Mouse (Mus musculus) frontal cortex, postnatal 25 days (tissue): ENCODE data around the gene Trim69.
"Not testable (repeated sequence)": the region's sequence is repeated elsewhere in the genome, so short reads cannot be mapped to it uniquely, and the experiment has no call there.

ENCODE experiments used
- DNase-seq, 2 experiments: peaks; one replicate each; pipeline ENCODE4 v3.0.0; 2022; ENCODE audit warnings: low spot score in 2 of 2

The Trim69 gene

DNA sequence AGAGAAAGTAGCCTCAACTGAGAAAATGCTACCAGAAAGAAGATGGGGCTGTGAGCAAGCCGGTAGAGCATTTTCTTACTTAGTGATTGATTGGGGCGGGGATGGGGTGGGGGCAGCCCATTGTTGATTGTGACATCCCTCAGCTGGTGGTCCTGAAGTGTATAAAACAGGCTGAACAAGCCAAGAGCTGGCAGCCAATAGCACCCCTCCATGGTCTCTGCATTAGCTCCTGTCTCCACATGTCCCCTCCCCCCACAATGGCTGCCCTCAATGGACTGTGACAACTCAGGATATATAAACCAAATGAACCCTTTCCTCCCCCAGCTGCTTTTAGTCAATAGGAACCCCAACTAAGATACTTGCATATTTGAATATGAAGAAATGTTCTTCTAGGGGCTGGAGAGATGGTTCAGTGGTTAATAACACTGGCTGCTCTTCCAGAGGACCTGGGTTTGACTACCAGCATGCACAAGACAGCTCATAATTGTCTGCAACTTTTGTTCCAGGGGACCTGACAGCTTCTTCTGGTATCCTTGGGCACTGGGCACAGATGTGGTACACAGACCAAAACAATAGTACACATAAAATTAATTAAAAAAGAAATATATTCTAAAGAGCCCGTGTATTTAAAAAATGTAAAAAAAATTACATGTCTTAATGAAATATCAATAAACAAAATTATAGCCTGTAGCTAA is 50.2 kb downstream of the Trim69 start:
- no peak for DNase-seq

DNA sequence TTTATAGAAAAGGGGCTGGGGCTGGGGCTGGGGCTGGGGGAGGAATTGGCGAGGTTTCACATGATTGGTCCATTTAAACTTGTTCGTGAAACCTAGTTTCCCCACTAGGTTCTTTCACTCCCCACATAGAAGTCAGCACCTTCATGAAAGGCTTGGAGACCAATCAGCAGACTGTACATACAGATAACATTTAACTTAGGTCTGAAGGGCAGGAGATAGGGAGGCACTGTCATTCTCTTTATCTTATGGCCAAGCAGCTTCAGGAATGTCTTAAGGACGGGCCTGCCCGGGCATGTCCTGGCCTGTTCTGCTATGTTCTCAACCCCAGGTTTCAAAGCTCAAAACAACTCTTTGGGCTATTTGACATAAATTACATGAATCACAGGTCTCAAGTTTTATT is 56.6 kb downstream of the Trim69 start:
- DNase-seq, result not testable (repeated sequence)

DNA sequence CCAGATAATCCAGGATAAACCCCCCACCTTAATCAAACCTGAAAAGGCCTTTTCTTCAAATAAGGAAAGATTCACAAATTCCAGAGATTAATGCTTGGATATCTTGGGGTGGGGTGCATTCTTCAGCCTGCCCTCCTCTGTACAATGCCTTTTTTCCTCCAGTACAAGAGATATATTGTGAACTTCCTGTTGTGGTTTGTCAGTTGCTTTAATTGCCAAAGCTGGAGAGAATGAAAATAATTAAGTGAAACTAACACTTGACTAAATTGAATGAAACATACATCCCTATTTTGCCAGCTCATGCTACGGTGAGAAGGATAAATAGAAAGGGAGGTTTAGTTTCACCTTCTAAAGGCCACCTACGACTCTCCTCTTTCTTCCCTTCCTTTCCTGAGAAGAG is 57.7 kb downstream of the Trim69 start:
- no peak for DNase-seq

DNA sequence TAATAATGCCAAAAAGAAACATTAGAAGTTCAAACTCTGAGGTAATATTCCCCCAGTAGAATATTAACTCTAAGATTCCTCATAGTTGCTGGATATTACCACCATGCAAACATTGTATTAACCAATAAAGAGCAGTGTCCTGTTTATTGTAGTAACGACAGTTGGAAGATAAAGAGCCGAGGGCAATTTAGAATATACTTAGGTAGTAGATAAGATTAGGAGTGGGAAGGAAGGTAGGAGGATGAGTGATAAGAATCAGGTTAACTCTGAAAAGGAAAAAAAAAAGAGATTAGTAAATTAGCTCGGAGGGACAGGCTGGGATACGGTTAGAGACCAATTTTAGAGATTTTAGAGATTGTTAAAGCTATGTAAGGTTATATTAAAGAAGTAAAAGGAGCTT is 60.9 kb downstream of the Trim69 start:
- no peak for DNase-seq

DNA sequence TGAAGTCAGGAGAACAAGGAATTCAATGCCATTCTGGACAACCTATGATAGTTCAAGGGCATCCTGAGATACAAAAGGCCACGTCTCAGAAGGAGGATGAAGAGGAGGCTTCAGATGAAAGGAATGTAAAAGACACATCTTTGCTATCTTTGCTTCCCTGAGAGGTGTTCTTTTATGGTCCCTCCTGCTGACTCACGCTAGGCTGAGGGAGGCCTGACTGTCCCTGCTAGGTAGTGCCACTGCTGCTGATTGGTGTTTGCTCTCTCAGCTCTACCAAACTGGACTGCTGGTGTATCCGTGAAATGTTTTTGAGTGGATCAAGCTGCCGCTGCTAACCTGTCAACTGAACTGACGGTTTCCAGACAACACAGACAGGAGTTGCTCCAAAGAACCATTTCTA is 61.3 kb downstream of the Trim69 start:
- no peak for DNase-seq

DNA sequence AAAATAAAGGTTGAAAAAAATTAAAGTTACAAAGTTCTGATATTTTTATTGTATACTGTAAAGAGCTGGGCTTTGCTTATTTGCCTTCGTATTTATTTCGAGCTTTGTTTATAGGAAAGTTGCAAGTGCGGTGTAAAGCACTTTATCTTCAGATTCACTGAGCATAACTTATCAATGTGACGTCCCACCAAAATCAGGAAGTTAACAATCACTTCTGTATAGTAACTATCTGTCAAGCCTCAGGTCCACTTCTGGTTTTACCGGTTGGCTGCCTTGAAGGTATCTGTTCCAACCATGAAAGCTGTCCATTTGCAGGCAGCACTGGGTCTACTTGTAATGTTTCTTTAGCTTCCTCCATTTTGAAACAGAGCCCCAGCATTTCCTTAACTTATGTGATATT is 61.8 kb downstream of the Trim69 start:
- DNase-seq, result no peak

DNA sequence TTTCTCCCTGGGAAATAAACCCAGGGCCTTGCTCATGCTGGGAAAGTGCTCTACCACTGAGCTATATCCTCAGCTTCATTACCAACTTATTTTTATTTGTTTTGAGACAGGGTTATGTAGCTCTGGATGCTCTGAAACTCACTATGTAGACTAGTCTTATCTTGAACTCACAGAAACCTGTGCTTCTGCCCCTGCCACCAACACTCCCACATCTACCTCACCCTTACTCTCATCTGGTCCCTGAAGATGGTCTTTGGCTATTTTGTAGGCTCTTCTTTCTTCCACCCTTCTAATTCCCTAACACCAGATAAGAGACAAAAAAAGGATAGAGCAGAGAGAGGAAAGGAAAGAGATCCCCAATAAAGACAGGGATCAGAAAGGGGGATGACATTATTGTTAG is 63.2 kb downstream of the Trim69 start:
- no peak for DNase-seq
